Mouse (Mus musculus): ENCODE results near the gene Fra10ac1. TPM values are rescaled to one million over a fixed set of nuclear protein-coding genes. Genes with fewer than 3 reads are reported as not detected.

The Fra10ac1 gene
- polyA plus RNA-seq, 1 experiment from 2014 or later, result 38.9 TPM

GRCm38 (mm10) chr19:38238213-38238951, 14.4 kb upstream of the Fra10ac1 start:
- Histone ChIP-seq H3K36me3 (ENCODE audit: control insufficient read depth, insufficient read depth, low read length) (no peaks in the 10 kb centered on the region), H3K27me3 (replicated peaks; ENCODE audit: control insufficient read depth, insufficient read depth, low read length) (no peaks in the 10 kb centered on the region), H3K9me3 (replicated peaks; ENCODE audit: control insufficient read depth, low read length) (no peaks in the 10 kb centered on the region), H3K4me1 (ENCODE audit: control insufficient read depth, insufficient read depth, low read length) (peaks cover 6% of the 10 kb centered on the region), H3K9ac (ENCODE audit: low read length) (no peak overlapping the region), H3K4me3 (ENCODE audit: low read depth, low read length) (no peak overlapping the region), H3K27ac (ENCODE audit: low read depth, low read length) (peak overlapping the region; percentile 64), H3K4me2 (ENCODE audit: low read length) (no peak overlapping the region)
- DNase-seq (ENCODE audit: low spot score), result peak; percentile 65
- WGBS, result 61% methylated on average over 12 of the region's 12 CpGs
- ATAC-seq, result peak; percentile 92

DNA sequence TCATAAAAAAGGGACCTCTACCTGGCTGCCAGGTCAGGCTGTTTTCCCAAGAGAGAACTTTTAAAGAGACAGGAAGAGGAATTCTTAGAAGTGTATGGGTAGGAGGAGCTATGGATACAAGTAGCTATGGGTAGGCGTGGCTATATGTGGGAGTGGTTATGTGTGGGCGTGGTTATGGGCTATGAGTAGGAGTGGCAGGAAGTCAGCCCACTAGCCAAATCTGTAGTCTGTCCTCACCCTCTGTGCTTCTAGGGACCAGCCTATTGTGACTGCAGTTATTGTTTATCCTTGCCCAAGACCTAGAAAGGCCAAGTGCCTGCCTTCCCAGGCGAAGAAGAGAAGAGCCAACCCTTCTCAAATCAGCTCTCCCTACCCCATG, 13.9 kb upstream of the Fra10ac1 start:
- no peaks in the 10 kb centered on the region for H3K9me3 ChIP-seq (replicated peaks; ENCODE audit: control insufficient read depth, low read length)
- H3K36me3 ChIP-seq (ENCODE audit: control insufficient read depth, insufficient read depth, low read length), result no peaks in the 10 kb centered on the region
- H3K9ac ChIP-seq (ENCODE audit: low read length), result no peak overlapping the region
- 62% methylated on average over 3 of the region's 3 CpGs for WGBS
- DNase-seq (ENCODE audit: low spot score) (no peak), ATAC-seq (peak; percentile 59)
- no peaks in the 10 kb centered on the region for H3K27me3 ChIP-seq (replicated peaks; ENCODE audit: control insufficient read depth, insufficient read depth, low read length)
- H3K4me2 ChIP-seq (ENCODE audit: low read length), result no peak overlapping the region
- H3K4me3 ChIP-seq (ENCODE audit: low read depth, low read length), result no peak overlapping the region
- peaks cover 6% of the 10 kb centered on the region for H3K4me1 ChIP-seq (ENCODE audit: control insufficient read depth, insufficient read depth, low read length)
- peak overlapping the region; percentile 64 for H3K27ac ChIP-seq (ENCODE audit: low read depth, low read length)

DNA sequence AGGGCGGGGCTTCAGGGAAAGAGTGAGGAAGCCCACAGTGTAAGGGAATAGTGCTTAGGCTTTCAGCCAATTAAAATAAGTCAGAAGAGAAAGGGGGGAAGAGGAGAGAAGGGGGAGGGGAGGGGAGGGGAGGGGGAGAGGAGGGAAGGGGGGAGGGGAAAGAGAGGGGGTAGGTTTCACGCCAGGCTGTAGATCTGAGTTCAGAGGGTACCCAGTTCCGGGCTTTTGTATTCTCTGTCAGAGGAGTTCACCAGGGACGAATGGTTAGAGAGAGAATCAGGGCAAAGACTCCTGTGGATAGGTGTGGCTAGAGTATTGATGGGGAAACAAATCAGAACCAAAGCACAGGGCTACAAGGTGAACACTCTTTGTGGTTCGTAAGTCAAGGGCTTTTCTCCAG, 12.6 kb upstream of the Fra10ac1 start:
- no peak overlapping the region for H3K27ac ChIP-seq (ENCODE audit: low read depth, low read length)
- no peaks in the 10 kb centered on the region for H3K27me3 ChIP-seq (replicated peaks; ENCODE audit: control insufficient read depth, insufficient read depth, low read length)
- DNase-seq (ENCODE audit: low spot score) (no peak), ATAC-seq (no peak)
- no peak overlapping the region for H3K4me3 ChIP-seq (ENCODE audit: low read depth, low read length)
- H3K36me3 ChIP-seq (ENCODE audit: control insufficient read depth, insufficient read depth, low read length), result no peaks in the 10 kb centered on the region
- H3K9ac ChIP-seq (ENCODE audit: low read length), result no peak overlapping the region
- H3K4me1 ChIP-seq (ENCODE audit: control insufficient read depth, insufficient read depth, low read length), result peaks cover 6% of the 10 kb centered on the region
- WGBS, result 60% methylated on average over 5 of the region's 5 CpGs
- no peak overlapping the region for H3K4me2 ChIP-seq (ENCODE audit: low read length)
- H3K9me3 ChIP-seq (replicated peaks; ENCODE audit: control insufficient read depth, low read length), result no peaks in the 10 kb centered on the region

DNA sequence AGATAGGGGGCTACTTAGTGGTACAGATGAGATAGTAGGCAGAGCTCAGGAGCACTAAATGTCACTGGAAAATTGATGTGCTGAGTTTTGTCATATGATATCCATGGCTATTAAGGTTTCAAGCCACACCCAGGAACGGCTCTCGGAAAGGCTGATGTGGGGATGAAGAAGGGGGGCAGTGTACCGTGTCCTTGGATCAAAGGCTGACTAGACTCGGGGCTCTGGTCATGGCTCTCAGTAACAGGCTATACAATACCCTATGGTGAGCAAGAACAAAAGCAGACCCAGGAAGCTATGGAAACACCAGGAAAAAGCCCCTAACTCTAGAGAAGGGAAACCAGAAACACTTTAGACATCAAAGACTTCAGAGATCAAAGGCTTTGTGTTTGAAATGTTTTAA, 8.6 kb upstream of the Fra10ac1 start:
- no peak overlapping the region for H3K4me3 ChIP-seq (ENCODE audit: low read depth, low read length)
- H3K4me1 ChIP-seq (ENCODE audit: control insufficient read depth, insufficient read depth, low read length), result no peaks in the 10 kb centered on the region
- H3K27ac ChIP-seq (ENCODE audit: low read depth, low read length), result no peak overlapping the region
- no peak overlapping the region for H3K4me2 ChIP-seq (ENCODE audit: low read length)
- no peak overlapping the region for H3K9ac ChIP-seq (ENCODE audit: low read length)
- WGBS, result 5% methylated on average over 4 of the region's 4 CpGs
- DNase-seq (ENCODE audit: low spot score), result no peak
- H3K9me3 ChIP-seq (replicated peaks; ENCODE audit: control insufficient read depth, low read length), result no peaks in the 10 kb centered on the region
- ATAC-seq, result no peak
- no peaks in the 10 kb centered on the region for H3K27me3 ChIP-seq (replicated peaks; ENCODE audit: control insufficient read depth, insufficient read depth, low read length)
- no peaks in the 10 kb centered on the region for H3K36me3 ChIP-seq (ENCODE audit: control insufficient read depth, insufficient read depth, low read length)

GRCm38 (mm10) chr19:38232087-38232486, 8.1 kb upstream of the Fra10ac1 start:
- H3K4me3 ChIP-seq (ENCODE audit: low read depth, low read length), result no peak overlapping the region
- H3K27me3 ChIP-seq (replicated peaks; ENCODE audit: control insufficient read depth, insufficient read depth, low read length), result no peaks in the 10 kb centered on the region
- no peaks in the 10 kb centered on the region for H3K4me1 ChIP-seq (ENCODE audit: control insufficient read depth, insufficient read depth, low read length)
- 63% methylated on average over 8 of the region's 8 CpGs for WGBS
- no peak overlapping the region for H3K9ac ChIP-seq (ENCODE audit: low read length)
- no peaks in the 10 kb centered on the region for H3K9me3 ChIP-seq (replicated peaks; ENCODE audit: control insufficient read depth, low read length)
- ATAC-seq (no peak), DNase-seq (ENCODE audit: low spot score) (no peak)
- H3K27ac ChIP-seq (ENCODE audit: low read depth, low read length), result no peak overlapping the region
- H3K36me3 ChIP-seq (ENCODE audit: control insufficient read depth, insufficient read depth, low read length), result no peaks in the 10 kb centered on the region
- H3K4me2 ChIP-seq (ENCODE audit: low read length), result no peak overlapping the region

DNA sequence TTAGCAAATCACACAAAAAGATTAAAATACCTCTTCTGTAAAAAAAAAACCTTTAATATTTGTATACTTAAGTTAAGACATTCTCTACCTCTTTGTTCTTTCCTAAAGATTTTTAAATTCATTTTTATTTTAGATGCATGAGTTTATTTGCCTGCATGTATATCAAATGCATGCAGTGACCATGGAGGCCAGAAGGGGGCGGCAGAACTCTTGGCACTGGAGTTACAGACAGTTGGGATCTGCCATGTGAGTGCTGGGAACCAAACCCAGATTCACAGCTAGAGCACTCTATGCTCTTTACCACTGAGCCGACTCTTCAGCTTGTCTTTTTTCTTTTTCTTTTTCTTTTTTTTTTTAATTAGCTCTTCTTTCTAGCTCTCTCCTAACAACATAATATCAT, 4.7 kb upstream of the Fra10ac1 start:
- DNase-seq (ENCODE audit: low spot score) (no peak), ATAC-seq (no peak)
- Histone ChIP-seq H3K4me1 (ENCODE audit: control insufficient read depth, insufficient read depth, low read length) (no peaks in the 10 kb centered on the region), H3K36me3 (ENCODE audit: control insufficient read depth, insufficient read depth, low read length) (no peaks in the 10 kb centered on the region), H3K9me3 (replicated peaks; ENCODE audit: control insufficient read depth, low read length) (no peaks in the 10 kb centered on the region), H3K4me3 (ENCODE audit: low read depth, low read length) (no peak overlapping the region), H3K27me3 (replicated peaks; ENCODE audit: control insufficient read depth, insufficient read depth, low read length) (no peaks in the 10 kb centered on the region), H3K9ac (ENCODE audit: low read length) (no peak overlapping the region), H3K4me2 (ENCODE audit: low read length) (no peak overlapping the region), H3K27ac (ENCODE audit: low read depth, low read length) (no peak overlapping the region)
- 54% methylated on average over 2 of the region's 2 CpGs for WGBS

DNA sequence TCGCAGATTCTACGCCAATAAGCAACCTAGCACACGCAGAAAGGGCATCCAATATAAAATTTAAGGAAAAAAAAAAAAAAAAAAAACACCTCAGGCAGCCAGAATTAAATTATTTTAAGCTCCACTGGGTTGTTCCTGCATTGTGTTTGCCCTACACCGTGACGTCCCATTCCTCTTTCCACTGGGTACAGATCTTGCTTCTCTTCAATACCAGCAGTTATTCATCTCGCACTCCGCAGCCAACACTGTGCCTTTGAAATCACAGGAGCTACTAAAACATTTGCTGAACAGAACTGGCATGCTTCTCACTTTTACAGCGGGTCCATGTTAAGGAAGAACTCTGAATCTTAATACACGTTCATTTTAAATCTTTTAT, 717 bp upstream of the Fra10ac1 start:
- H3K4me3 ChIP-seq (ENCODE audit: low read depth, low read length), result peak overlapping the region; percentile 53
- H3K27me3 ChIP-seq (replicated peaks; ENCODE audit: control insufficient read depth, insufficient read depth, low read length), result no peaks in the 10 kb centered on the region
- peaks cover 1% of the 10 kb centered on the region; the same call in 1 of the 2 replicates for H3K36me3 ChIP-seq (ENCODE audit: control insufficient read depth, insufficient read depth, low read length)
- DNase-seq (ENCODE audit: low spot score) (peak; percentile 68), ATAC-seq (peak; percentile 52; the same call in 1 of the 2 replicates)
- no peaks in the 10 kb centered on the region for H3K9me3 ChIP-seq (replicated peaks; ENCODE audit: control insufficient read depth, low read length)
- peaks cover 8% of the 10 kb centered on the region; the same call in 1 of the 2 replicates for H3K4me1 ChIP-seq (ENCODE audit: control insufficient read depth, insufficient read depth, low read length)
- peak overlapping the region; percentile 76 for H3K4me2 ChIP-seq (ENCODE audit: low read length)
- H3K9ac ChIP-seq (ENCODE audit: low read length), result peak overlapping the region; percentile 75
- whole genome bisulfite sequencing, result 5% methylated on average over 9 of the region's 9 CpGs
- peak overlapping the region; percentile 94 for H3K27ac ChIP-seq (ENCODE audit: low read depth, low read length)

- peak overlapping the region; percentile 53 for H3K4me3 ChIP-seq (ENCODE audit: low read depth, low read length)
- H3K9ac ChIP-seq (ENCODE audit: low read length), result peak overlapping the region; percentile 75
- peaks cover 9% of the 10 kb centered on the region for H3K36me3 ChIP-seq (ENCODE audit: control insufficient read depth, insufficient read depth, low read length)
- DNase-seq (ENCODE audit: low spot score) (no peak), ATAC-seq (peak; percentile 11; the same call in 1 of the 2 replicates)
- H3K9me3 ChIP-seq (replicated peaks; ENCODE audit: control insufficient read depth, low read length), result no peaks in the 10 kb centered on the region
- H3K27me3 ChIP-seq (replicated peaks; ENCODE audit: control insufficient read depth, insufficient read depth, low read length), result no peaks in the 10 kb centered on the region
- H3K4me2 ChIP-seq (ENCODE audit: low read length), result peak overlapping the region; percentile 76
- H3K27ac ChIP-seq (ENCODE audit: low read depth, low read length), result peak overlapping the region; percentile 94
- peaks cover 8% of the 10 kb centered on the region; the same call in 1 of the 2 replicates for H3K4me1 ChIP-seq (ENCODE audit: control insufficient read depth, insufficient read depth, low read length)
- WGBS, result 14% methylated on average over 12 of the region's 12 CpGs
Observed at GRCm38 (mm10) chr19:38223356-38223904, 526 bp downstream of the Fra10ac1 start.

DNA sequence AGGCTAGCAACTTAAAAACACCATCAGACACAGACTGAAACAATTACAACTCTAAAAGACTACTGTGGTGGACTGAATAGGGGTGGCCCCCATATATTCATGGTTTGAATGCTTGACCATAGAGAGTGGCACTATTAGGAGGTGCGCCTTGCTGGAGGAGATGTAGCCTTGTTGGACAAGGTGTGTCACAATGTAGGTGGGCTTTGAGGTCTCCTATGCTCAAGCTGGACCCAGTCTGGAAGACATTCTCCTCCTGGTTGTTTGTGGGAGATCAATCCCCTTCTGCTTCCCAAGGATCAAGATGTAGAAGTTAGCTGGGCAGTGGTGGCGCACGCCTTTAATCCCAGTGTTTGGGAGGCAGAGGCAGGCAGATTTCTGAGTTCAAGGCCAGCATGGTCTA, 6.3 kb downstream of the Fra10ac1 start:
- H3K9ac ChIP-seq (ENCODE audit: low read length), result no peak overlapping the region
- H3K4me1 ChIP-seq (ENCODE audit: control insufficient read depth, insufficient read depth, low read length), result peaks cover under 1% of the 10 kb centered on the region; the same call in 1 of the 2 replicates
- H3K36me3 ChIP-seq (ENCODE audit: control insufficient read depth, insufficient read depth, low read length), result peaks cover 23% of the 10 kb centered on the region
- WGBS, result 99% methylated on average over 3 of the region's 3 CpGs
- H3K4me3 ChIP-seq (ENCODE audit: low read depth, low read length), result no peak overlapping the region
- no peaks in the 10 kb centered on the region for H3K9me3 ChIP-seq (replicated peaks; ENCODE audit: control insufficient read depth, low read length)
- H3K4me2 ChIP-seq (ENCODE audit: low read length), result no peak overlapping the region
- H3K27me3 ChIP-seq (replicated peaks; ENCODE audit: control insufficient read depth, insufficient read depth, low read length), result no peaks in the 10 kb centered on the region
- ATAC-seq, result no peak
- no peak overlapping the region for H3K27ac ChIP-seq (ENCODE audit: low read depth, low read length)
- DNase-seq (ENCODE audit: low spot score), result no peak
